Mouse (Mus musculus) lung, postnatal 0 days (tissue): Measurements from ENCODE around the gene Leo1.

ENCODE experiments used
- CTCF ChIP-seq: IDR thresholded peaks from 2 replicates; pipeline ENCODE4 v1.5.1; 2016; ENCODE audit warnings: antibody characterized with exemption, mild to moderate bottlenecking
- EP300 ChIP-seq: IDR thresholded peaks from 2 replicates; pipeline ENCODE4 v1.6.1; 2016; ENCODE audit warnings: antibody characterized with exemption, mild to moderate bottlenecking, control low read depth

- TF ChIP-seq CTCF (no peak), EP300 (no peak)
Measured at GRCm38 (mm10) chr9:75411584-75411983, 29.7 kb upstream of the Leo1 start.
